Mouse (Mus musculus) large intestine, adult 2 months (tissue): Measurements from ENCODE around the gene Cab39. TPM values are rescaled to one million over a fixed set of nuclear protein-coding genes. Genes with fewer than 3 reads are reported as not detected.

ENCODE experiments used
- DNase-seq: peaks from one replicate; pipeline ENCODE4 v3.0.0-alpha.2; 2012; ENCODE audit warnings: low read depth, low spot score
- WGBS: fragments of 180-500 bp; shearing (Covaris S2); methylation state at CpG from one replicate; pipeline ENCODE4 v1.1.7; 2018; 5-methylcytosine and 5-hydroxymethylcytosine counted together
- polyA plus RNA-seq: library from polyadenylated mRNA; depleted of rRNA; stranded (reverse); fragments of >200 nt; gene quantifications from 2 replicates; pipeline ENCODE4 v1.2.3, GENCODE M21; 2012; rRNA removed

The Cab39 gene
- polyA plus RNA-seq, 1 experiment = 43.8 TPM

GRCm38 (mm10) chr1:85896110-85896509 is 102.9 kb downstream of the Cab39 start:
- DNase-seq = no peak
- 85% methylated on average over 5 of the region's 5 CpGs for WGBS

DNA sequence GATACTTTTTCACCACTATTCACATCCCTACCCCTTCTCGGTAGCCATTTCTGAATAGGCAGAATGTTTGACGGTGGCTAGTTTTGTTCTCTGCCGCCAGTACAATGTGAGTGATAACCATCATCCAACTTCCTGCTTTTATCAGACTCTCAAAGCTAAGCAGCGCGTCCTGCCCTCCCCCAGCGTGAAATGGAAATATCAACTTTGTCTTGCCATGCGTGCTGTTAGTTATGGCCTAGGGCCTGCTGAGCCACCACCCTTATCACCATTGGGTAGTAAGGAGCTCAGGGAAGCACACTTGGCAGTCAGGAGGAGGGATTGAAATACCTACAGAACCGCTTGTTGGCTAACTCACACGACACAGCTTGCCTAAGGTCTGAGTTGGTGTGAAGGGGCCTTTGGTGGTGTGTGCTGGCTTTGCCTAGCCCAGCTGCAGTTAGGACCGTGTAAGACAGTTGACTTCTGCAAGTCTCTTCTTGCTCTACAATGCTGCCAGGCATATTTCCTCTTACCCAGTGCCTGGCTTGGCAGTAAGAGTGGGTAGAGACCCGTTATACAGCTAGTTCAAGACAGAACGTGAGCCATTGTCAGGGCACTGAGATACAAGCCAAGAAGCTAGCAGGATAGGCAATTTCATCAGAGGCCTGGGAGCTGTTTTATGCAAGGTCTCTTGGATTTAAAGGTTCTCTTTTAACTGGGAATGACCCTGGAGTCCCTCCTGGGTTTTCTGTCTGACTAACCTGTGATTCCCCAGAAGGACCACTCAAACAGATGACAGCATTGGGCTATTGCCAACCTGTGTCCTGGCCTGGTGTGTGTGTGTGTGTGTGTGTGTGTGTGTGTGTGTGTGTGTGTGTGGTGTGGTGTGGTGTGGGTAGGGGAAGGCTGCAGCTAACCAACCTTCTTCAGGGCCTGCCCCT is 103.8 kb downstream of the Cab39 start:
- 75% methylated on average over 12 of the region's 12 CpGs for WGBS
- no peak for DNase-seq

- 50% methylated on average over 8 of the region's 8 CpGs for WGBS
- DNase-seq = no peak
These were observed 104.9 kb downstream of the Cab39 start for GRCm38 (mm10) chr1:85897901-85898760.

- WGBS = 64% methylated on average over 12 of the region's 12 CpGs
These were observed 105.6 kb downstream of the Cab39 start for GRCm38 (mm10) chr1:85898761-85899387.

DNA sequence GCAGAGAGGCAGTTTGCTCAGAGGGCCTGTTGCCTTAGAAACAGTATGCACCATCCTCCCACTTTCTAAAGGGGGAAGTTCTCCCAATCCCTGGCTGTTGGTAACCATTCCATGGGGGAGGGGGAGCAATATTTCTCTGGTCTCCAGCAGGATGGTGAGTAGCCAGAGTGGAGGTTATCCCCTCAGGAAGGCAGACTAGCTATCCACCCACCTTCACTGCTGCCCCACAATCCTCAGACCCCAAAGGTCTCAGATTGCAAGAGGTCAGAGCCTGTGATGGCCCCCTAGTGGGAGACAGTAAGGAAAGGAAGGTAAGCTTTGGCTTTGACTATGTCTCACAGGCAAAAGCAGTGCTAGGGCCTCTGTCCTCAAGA is 106.1 kb downstream of the Cab39 start:
- DNase-seq = no peak

More at GRCm38 (mm10) chr1:85898761-85899387, 105.6 kb downstream of the Cab39 start:
- DNase-seq = no peak

- no peak for DNase-seq
These were observed 107.5 kb downstream of the Cab39 start for GRCm38 (mm10) chr1:85900521-85901333.

More at GRCm38 (mm10) chr1:85900521-85901333, 107.5 kb downstream of the Cab39 start:
- 54% methylated on average over 7 of the region's 7 CpGs for WGBS

Other genes starting within 250 kb of the Cab39 start
- gene G530012D18Rik, start 217.8 kb upstream of the Cab39 start, polyA plus RNA-seq = 0.41 TPM in 1 of 2 replicates, not detected in the other
- gene Sp110, start 194.6 kb upstream of the Cab39 start, polyA plus RNA-seq = 10.1 and 12.5 TPM in 2 replicates
- 6.2 and 8.7 TPM in 2 replicates for gene Sp140, start 193.1 kb upstream of the Cab39 start, polyA plus RNA-seq
- 6.4 and 13.2 TPM in 2 replicates for gene Sp100, start 143.5 kb upstream of the Cab39 start, polyA plus RNA-seq
- gene A630001G21Rik, start 14.8 kb upstream of the Cab39 start, polyA plus RNA-seq = 2.6 and 2.8 TPM in 2 replicates
- 107 and 112 TPM in 2 replicates for gene Itm2c, start 100.8 kb downstream of the Cab39 start, polyA plus RNA-seq
- gene 4933407L21Rik, start 135.0 kb downstream of the Cab39 start, polyA plus RNA-seq = 0.14 and 0.21 TPM in 2 replicates
- 2.0 and 4.9 TPM in 2 replicates for gene Gpr55, start 167.6 kb downstream of the Cab39 start, polyA plus RNA-seq
- gene Spata3, start 223.4 kb downstream of the Cab39 start, polyA plus RNA-seq = not detected in 2 replicates